Mouse (Mus musculus): ENCODE data around the gene Sugct. TPM values are rescaled to one million over a fixed set of nuclear protein-coding genes. Genes with fewer than 3 reads are reported as not detected.

Gene Sugct
- polyA plus RNA-seq, 2 experiments = 2.4 to 3.6 TPM

DNA sequence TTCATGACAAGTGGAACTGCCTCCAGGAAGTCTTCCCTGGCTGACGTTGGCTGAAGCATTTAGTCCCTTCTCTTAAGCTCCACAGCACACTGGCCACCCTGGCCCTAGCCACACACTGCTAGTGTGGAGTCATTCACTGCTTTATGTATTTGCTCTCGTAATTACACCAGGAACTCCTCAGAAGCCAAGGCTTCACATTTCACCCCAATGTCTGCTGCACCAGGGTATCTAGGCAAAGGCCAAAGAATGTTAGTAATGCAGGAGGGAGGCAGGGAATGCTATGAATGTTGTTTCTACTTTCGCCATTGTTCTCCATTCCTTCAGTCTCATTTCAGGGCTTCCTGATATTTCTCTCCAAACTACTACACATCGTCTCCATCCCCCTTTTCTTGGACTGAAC lies 398.4 kb downstream of the Sugct start:
- H3K9ac ChIP-seq (ENCODE audit: low read depth, low read length, severe bottlenecking) = no peak overlapping the region
- H3K4me1 ChIP-seq (ENCODE audit: control insufficient read depth, insufficient read depth, low read length) = peaks cover 17% of the 10 kb centered on the region
- H3K4me3 ChIP-seq (replicated peaks; ENCODE audit: low read length) = no peak overlapping the region
- WGBS = 30% methylated on average over 4 of the region's 4 CpGs
- no peaks in the 10 kb centered on the region for H3K27me3 ChIP-seq (ENCODE audit: control insufficient read depth, insufficient read depth, low read length)
- DNase-seq (ENCODE audit: low spot score) (no peak), ATAC-seq (ENCODE audit: low FRiP score, low read depth) (peak; percentile 54)
- no peak overlapping the region for H3K4me2 ChIP-seq (replicated peaks; ENCODE audit: low read depth, low read length, severe bottlenecking)
- peak overlapping the region; percentile 26; the same call in 1 of the 2 replicates for H3K27ac ChIP-seq (replicated peaks; ENCODE audit: low read depth, low read length)
- H3K36me3 ChIP-seq (ENCODE audit: control insufficient read depth, insufficient read depth, low read length) = no peaks in the 10 kb centered on the region
- TF ChIP-seq POLR2A (IDR thresholded peaks at IDR 0.05; ENCODE audit: borderline replicate concordance, extremely low read depth, insufficient read depth, insufficient read length) = no peak
- H3K9me3 ChIP-seq (ENCODE audit: control insufficient read depth, low read length) = no peaks in the 10 kb centered on the region

DNA sequence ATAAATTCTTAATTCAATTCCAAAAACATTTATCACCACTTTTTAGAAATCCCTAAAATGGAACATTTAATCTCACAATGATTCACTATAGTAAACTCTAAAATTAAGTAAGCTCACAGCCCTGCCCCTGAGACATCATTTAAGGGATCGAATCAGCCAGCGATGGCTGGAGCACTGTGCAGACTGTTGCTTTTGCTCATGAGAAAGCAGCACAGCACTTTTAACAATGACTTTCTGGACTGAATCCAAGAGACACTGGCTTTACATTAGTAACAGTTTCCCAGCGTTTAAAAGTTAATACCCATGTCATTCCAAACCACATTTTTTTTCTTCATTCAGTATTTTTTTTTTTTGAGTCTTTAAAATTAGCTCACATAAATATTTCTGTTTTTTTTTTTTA lies 398.9 kb downstream of the Sugct start:
- ATAC-seq (ENCODE audit: low FRiP score, low read depth) = peak; percentile 42; the same call in 1 of the 2 replicates
- Histone ChIP-seq H3K4me1 (ENCODE audit: control insufficient read depth, insufficient read depth, low read length) (peaks cover 17% of the 10 kb centered on the region), H3K9me3 (ENCODE audit: control insufficient read depth, low read length) (no peaks in the 10 kb centered on the region), H3K4me2 (replicated peaks; ENCODE audit: low read depth, low read length, severe bottlenecking) (no peak overlapping the region), H3K27ac (replicated peaks; ENCODE audit: low read depth, low read length) (no peak overlapping the region), H3K27me3 (ENCODE audit: control insufficient read depth, insufficient read depth, low read length) (no peaks in the 10 kb centered on the region), H3K9ac (ENCODE audit: low read depth, low read length, severe bottlenecking) (no peak overlapping the region), H3K36me3 (ENCODE audit: control insufficient read depth, insufficient read depth, low read length) (no peaks in the 10 kb centered on the region), H3K4me3 (replicated peaks; ENCODE audit: low read length) (no peak overlapping the region)
- DNase-seq (ENCODE audit: low spot score) = peak; percentile 89
- 23% methylated on average over 3 of the region's 3 CpGs for WGBS
- no peak for TF ChIP-seq POLR2A (IDR thresholded peaks at IDR 0.05; ENCODE audit: borderline replicate concordance, extremely low read depth, insufficient read depth, insufficient read length)

DNA sequence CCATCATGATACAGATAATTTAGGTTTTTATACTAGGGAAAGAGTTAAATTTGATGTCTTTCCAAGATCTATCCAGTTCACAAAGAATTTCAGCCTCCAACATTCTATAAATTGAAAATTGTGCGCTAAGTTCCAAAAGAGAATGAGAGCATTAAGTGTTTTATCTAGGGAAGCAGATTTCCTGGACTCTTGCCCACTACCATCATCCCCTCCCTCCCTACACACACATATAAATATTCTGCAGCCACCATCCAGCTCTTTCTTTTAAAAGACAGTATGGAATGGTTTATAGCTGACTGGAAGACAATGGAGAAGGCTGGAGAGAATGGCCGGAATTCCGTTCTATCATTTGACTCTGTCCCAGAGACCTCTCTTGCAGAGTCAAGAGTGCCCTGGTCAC lies 404.3 kb downstream of the Sugct start:
- ATAC-seq (ENCODE audit: low FRiP score, low read depth) (0 out of 2 replicates have a peak, but pooled peaks have one; percentile 23), DNase-seq (ENCODE audit: low spot score) (peak; percentile 83)
- Histone ChIP-seq H3K27me3 (ENCODE audit: control insufficient read depth, insufficient read depth, low read length) (no peaks in the 10 kb centered on the region), H3K9me3 (ENCODE audit: control insufficient read depth, low read length) (no peaks in the 10 kb centered on the region), H3K36me3 (ENCODE audit: control insufficient read depth, insufficient read depth, low read length) (no peaks in the 10 kb centered on the region), H3K4me3 (replicated peaks; ENCODE audit: low read length) (no peak overlapping the region), H3K9ac (ENCODE audit: low read depth, low read length, severe bottlenecking) (no peak overlapping the region), H3K27ac (replicated peaks; ENCODE audit: low read depth, low read length) (0 out of 2 replicates have a peak overlapping the region, but pooled peaks have one; percentile 1), H3K4me2 (replicated peaks; ENCODE audit: low read depth, low read length, severe bottlenecking) (no peak overlapping the region), H3K4me1 (ENCODE audit: control insufficient read depth, insufficient read depth, low read length) (peaks cover 7% of the 10 kb centered on the region; the same call in 1 of the 2 replicates)
- 71% methylated on average over 3 of the region's 3 CpGs for WGBS
- no peak for TF ChIP-seq POLR2A (IDR thresholded peaks at IDR 0.05; ENCODE audit: borderline replicate concordance, extremely low read depth, insufficient read depth, insufficient read length)

DNA sequence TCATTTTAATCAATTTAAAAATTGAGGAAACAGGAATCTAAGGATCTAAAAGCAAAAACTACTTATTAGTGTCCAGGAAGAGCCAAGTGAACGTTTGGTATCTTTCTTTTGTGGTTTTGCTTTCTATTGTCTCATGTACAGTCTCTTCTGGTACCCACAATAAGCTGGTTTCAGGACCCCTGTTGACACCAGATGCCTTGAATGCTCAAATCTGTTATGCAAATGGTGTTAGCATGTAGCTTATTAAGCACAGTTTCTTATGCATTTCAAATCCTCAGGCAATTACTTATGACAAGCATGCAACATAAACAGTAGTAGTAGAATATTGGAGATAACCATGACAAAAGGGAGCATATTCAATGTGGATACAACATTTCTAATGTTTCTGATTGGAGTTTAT lies 407.0 kb downstream of the Sugct start:
- 54% methylated on average over 1 of the region's 1 CpGs for WGBS
- no peak for TF ChIP-seq POLR2A (IDR thresholded peaks at IDR 0.05; ENCODE audit: borderline replicate concordance, extremely low read depth, insufficient read depth, insufficient read length)

DNA sequence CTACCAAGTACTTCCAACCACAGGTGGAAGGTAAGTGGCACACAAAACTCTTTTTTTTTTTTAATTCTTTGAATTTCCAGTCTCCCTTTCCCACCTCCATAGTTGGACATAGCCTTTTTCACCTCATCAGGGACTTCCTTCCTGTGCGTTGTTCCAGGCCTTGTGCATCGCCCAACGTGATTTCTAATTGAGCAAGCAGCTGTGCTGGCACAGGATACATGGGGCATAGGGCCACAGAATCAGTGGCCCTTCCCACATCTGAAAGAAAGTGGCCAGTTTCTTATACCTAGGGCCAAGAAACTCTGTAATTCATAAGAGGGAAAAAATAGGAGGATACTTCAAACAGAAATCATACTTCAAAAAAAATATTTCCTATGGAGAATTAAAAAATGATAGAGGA lies 449.4 kb downstream of the Sugct start:
- H3K9ac ChIP-seq (ENCODE audit: low read depth, low read length, severe bottlenecking) = no peak overlapping the region
- WGBS = 74% methylated on average over 3 of the region's 3 CpGs
- no peaks in the 10 kb centered on the region for H3K4me1 ChIP-seq (ENCODE audit: control insufficient read depth, insufficient read depth, low read length)
- DNase-seq (ENCODE audit: low spot score) (no peak), ATAC-seq (ENCODE audit: low FRiP score, low read depth) (no peak)
- no peak overlapping the region for H3K4me3 ChIP-seq (replicated peaks; ENCODE audit: low read length)
- H3K36me3 ChIP-seq (ENCODE audit: control insufficient read depth, insufficient read depth, low read length) = no peaks in the 10 kb centered on the region
- no peak for TF ChIP-seq POLR2A (IDR thresholded peaks at IDR 0.05; ENCODE audit: borderline replicate concordance, extremely low read depth, insufficient read depth, insufficient read length)
- no peaks in the 10 kb centered on the region for H3K27me3 ChIP-seq (ENCODE audit: control insufficient read depth, insufficient read depth, low read length)
- H3K9me3 ChIP-seq (ENCODE audit: control insufficient read depth, low read length) = no peaks in the 10 kb centered on the region
- H3K4me2 ChIP-seq (replicated peaks; ENCODE audit: low read depth, low read length, severe bottlenecking) = no peak overlapping the region
- no peak overlapping the region for H3K27ac ChIP-seq (replicated peaks; ENCODE audit: low read depth, low read length)

More for the DNA sequence above, 407.0 kb downstream of the Sugct start:
- ATAC-seq (ENCODE audit: low FRiP score, low read depth) (no peak), DNase-seq (ENCODE audit: low spot score) (no peak)
- H3K4me2 ChIP-seq (replicated peaks; ENCODE audit: low read depth, low read length, severe bottlenecking) = no peak overlapping the region
- peaks cover 7% of the 10 kb centered on the region; the same call in 1 of the 2 replicates for H3K4me1 ChIP-seq (ENCODE audit: control insufficient read depth, insufficient read depth, low read length)
- H3K36me3 ChIP-seq (ENCODE audit: control insufficient read depth, insufficient read depth, low read length) = no peaks in the 10 kb centered on the region
- H3K9ac ChIP-seq (ENCODE audit: low read depth, low read length, severe bottlenecking) = no peak overlapping the region
- H3K9me3 ChIP-seq (ENCODE audit: control insufficient read depth, low read length) = no peaks in the 10 kb centered on the region
- H3K27ac ChIP-seq (replicated peaks; ENCODE audit: low read depth, low read length) = no peak overlapping the region
- H3K4me3 ChIP-seq (replicated peaks; ENCODE audit: low read length) = no peak overlapping the region
- H3K27me3 ChIP-seq (ENCODE audit: control insufficient read depth, insufficient read depth, low read length) = no peaks in the 10 kb centered on the region

DNA sequence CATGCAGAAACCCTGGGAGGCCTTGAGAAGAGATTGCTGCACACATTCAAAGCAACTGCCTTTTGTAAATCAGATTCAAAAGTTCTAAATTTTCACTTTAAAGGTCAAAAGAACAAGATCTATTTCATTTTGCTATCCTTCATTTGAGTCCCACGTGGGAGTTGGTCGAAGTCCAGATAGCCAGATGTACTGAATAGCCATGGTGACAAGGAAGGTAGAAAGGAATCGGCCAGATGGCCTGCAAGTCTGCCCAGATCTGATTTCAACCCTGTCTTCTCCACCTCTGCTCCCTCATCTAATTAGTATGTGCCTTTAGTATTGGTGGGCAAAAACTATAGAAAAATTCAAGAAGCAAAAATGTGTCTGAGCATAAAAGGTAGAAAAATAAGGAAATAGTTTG lies 478.8 kb downstream of the Sugct start:
- H3K4me3 ChIP-seq (replicated peaks; ENCODE audit: low read length) = no peak overlapping the region
- H3K9me3 ChIP-seq (ENCODE audit: control insufficient read depth, low read length) = no peaks in the 10 kb centered on the region
- H3K4me2 ChIP-seq (replicated peaks; ENCODE audit: low read depth, low read length, severe bottlenecking) = no peak overlapping the region
- no peaks in the 10 kb centered on the region for H3K4me1 ChIP-seq (ENCODE audit: control insufficient read depth, insufficient read depth, low read length)
- H3K27me3 ChIP-seq (ENCODE audit: control insufficient read depth, insufficient read depth, low read length) = no peaks in the 10 kb centered on the region
- WGBS = 44% methylated on average over 3 of the region's 3 CpGs
- DNase-seq (ENCODE audit: low spot score) = no peak
- no peak overlapping the region for H3K9ac ChIP-seq (ENCODE audit: low read depth, low read length, severe bottlenecking)
- TF ChIP-seq POLR2A (IDR thresholded peaks at IDR 0.05; ENCODE audit: borderline replicate concordance, extremely low read depth, insufficient read depth, insufficient read length) = no peak
- H3K36me3 ChIP-seq (ENCODE audit: control insufficient read depth, insufficient read depth, low read length) = no peaks in the 10 kb centered on the region
- H3K27ac ChIP-seq (replicated peaks; ENCODE audit: low read depth, low read length) = no peak overlapping the region
- no peak for ATAC-seq (ENCODE audit: low FRiP score, low read depth)
